Mouse (Mus musculus) ZHBTc4 (cell line): Measurements from ENCODE around the gene Ptprr.

Experiments used
- DNase-seq: peaks from one replicate; pipeline ENCODE4 v3.0.0-alpha.2; 2011; ENCODE audit warnings: low read depth, low spot score

Gene Ptprr

GRCm38 (mm10) chr10:116194409-116194808 lies 176.4 kb downstream of the Ptprr start:
- no peak for DNase-seq

- DNase-seq = peak; percentile 36
Measured at GRCm38 (mm10) chr10:116196596-116197415, 178.8 kb downstream of the Ptprr start.

GRCm38 (mm10) chr10:116197416-116197939 lies 179.5 kb downstream of the Ptprr start:
- DNase-seq = peak; percentile 60

DNA sequence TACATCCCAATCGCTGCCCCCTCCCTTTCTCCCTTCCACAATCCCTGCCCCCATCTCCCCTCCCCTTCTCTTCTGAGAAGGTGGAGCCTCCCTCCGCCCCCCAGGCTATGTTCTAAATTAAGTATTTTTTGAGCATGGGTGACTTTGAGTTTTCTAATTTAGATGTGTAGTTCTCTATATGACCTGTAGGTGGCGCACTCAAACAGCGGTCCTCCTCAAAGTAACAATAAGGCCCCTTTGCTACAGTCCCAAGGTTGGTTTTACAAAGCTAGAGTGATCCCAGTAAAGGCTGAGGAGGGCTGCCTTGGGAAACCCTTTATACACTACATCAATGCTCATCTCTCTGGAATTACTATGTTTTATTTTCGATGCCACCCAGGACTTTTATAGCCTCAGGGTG lies 181.0 kb downstream of the Ptprr start:
- peak; percentile 62 for DNase-seq

DNA sequence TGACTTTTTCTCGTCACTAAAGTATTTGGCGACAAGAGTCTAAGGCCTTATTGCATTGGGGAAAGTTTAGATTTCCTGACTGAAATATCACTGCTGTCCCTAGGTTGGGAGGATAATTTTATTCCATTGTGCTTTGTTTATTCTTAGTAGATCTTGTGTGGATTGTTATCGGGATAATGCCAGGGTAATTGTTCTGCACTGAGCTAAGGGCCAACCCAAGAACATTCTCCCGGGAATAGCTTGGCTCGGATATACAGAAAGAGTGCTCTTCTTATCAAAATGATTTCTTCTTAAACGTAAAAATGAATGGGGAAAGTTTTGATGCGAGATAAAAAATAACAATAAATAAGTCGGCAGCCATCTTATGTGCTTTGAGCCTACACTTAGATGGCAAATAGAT lies 183.5 kb downstream of the Ptprr start:
- no peak for DNase-seq

DNA sequence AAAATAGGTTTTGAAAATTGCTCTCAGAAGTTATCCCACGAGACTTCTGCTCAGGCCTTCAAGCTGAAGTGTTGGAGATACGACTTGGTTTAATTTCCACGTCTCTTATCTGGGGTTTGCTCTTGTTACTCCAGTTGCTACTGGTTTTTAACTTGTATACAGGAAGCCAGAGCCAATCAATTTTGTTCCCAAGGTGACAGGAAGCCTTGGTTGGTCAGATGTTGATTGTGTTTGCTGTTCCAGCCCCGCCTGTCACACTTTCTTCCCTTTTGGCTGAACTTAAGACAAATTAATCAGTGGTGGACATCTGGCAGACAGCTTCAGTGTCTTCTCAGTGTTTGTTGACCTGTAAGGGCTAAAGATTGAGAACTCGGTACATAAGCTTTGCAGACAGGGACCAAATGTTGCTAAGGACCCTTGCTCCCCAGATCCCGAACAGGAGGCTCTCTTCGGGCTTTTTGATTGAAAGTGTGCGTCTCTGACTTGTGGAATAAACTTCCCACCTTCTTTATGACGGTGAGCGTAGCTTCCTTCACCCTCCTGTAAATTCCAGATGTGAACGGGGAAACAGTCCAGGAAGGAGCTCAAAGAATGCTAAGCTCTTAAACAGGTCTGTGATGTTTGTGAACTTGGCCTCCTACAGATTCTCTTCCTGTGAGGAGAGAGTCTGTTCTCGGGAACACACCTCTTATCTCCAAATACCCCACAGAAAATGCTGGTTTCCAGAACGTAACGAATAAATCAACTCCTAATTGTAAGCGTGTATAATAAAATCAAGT lies 187.8 kb downstream of the Ptprr start:
- no peak for DNase-seq

DNA sequence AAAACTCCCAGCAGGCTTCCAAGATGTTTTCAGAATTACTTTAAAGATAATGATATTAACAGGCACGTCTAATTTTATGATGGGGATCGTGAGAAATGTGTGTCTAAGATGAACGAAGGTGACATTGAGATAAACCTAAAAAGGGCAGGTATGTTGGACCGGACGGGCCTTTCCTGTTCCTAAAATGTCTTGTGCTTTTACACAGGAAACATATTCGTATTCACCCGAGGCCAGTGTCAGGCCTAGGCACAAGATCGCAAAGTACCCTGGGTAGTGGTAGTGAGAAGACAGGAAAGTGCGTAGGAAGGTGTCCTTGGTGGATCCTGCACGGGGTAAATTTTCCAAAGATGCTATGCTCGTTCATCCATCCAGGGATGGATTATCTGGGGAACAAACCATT lies 188.4 kb downstream of the Ptprr start:
- DNase-seq = no peak

- DNase-seq = peak; percentile 59
Measured at GRCm38 (mm10) chr10:116207987-116208726, 190.1 kb downstream of the Ptprr start.

GRCm38 (mm10) chr10:116208727-116209115 lies 190.7 kb downstream of the Ptprr start:
- DNase-seq = no peak

DNA sequence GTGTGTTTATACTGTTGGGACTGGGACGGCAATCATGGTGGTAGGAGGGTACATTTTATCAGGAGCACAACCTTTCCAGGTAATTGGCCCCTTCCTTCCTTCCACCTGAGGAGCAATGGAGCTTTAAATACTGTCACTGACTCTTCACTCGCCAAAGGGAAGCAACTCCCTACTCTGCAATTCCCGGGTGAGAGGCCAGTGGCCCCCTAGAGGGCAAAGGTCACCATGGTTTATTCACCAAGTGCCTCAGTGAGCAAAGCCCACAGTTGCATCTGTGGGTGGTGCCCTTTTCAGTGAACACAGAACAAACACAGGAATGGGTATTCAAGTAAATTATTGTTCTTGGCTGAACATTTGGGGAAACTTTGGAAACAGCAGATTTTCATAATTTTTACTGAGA lies 194.1 kb downstream of the Ptprr start:
- peak; percentile 12 for DNase-seq

- no peak for DNase-seq
Measured at GRCm38 (mm10) chr10:116220336-116221118, 202.5 kb downstream of the Ptprr start.

GRCm38 (mm10) chr10:116235299-116235698 lies 217.3 kb downstream of the Ptprr start:
- DNase-seq = peak; percentile 34

- DNase-seq = no peak
Measured at GRCm38 (mm10) chr10:116242200-116242599, 224.2 kb downstream of the Ptprr start.

GRCm38 (mm10) chr10:116243373-116243772 lies 225.4 kb downstream of the Ptprr start:
- DNase-seq = no peak

DNA sequence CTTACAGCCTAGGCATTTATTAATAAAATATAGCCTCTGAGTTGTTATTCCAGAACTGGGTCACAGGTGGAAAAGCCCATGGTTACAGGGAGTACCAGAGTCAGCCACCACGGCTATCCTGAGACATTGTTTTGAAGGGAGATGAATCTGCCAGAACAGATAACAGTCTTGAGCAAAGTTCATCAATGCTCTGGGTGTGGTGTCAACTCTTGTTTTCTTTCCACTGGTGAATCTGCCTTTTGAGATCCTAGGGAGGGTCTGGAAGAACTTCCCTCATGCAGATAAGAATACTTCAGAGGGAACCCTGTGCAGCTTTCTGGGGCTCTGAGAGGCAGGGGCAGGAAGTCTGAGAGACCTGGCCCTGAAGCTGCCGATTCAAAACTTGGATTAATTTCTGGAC lies 227.6 kb downstream of the Ptprr start:
- DNase-seq = no peak

DNA sequence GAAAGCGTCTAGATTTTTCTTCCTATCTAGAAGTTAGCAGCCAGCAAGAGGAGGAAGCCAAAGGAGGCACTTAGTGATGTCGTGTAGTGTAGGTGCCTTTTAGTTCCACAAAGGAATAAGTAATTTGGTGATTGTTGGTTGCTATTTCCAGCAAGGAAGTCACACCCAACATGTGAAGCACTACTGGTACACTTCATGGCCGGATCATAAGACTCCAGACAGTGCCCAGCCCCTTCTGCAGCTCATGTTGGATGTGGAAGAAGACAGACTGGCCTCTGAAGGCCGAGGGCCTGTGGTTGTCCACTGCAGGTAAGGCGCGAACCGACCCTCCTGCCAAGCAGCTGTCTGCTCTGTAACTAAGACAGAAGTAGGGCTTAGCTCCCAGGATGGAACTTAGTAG lies 234.7 kb downstream of the Ptprr start:
- no peak for DNase-seq

GRCm38 (mm10) chr10:116253972-116254371 lies 236.0 kb downstream of the Ptprr start:
- no peak for DNase-seq

DNA sequence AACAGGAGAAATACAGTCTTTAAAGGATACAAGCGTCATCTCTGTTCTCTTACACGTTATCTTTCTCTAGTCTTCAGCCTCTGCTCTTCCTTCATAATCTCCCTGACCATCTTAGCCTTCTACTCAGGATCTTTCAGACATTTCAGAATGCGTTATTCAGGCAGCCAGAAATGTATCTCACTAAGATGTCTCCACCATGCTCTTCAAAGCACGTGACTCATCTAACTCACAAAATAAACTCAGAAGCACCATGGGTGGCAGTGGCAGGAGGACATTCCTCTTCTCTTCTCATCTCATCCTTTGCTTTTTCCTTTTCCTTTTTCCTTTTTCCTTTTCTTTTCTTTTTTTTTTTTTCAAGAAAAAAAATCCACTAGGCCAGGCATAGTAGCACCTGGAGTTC lies 241.3 kb downstream of the Ptprr start:
- no peak for DNase-seq

GRCm38 (mm10) chr10:116260658-116261433 lies 242.8 kb downstream of the Ptprr start:
- DNase-seq = peak; percentile 66

DNA sequence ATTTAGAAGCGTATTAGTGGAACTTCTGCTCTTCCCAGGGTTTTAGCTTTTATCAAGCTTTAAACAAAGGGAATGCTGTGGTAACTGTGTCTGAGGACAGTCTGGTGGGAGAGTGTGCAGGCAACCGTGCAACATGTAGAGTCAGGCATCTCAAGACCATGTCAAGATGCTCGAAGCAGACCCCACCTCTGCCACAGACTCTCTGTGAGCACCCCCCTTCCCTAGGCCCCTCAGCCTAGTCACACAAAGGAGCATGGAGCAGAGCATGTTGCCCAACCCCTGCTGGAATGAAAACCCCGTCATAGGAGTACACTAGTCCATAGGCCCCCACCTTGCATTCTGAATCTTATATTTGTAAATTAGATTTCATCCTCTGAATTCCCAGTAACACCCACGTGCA lies 243.5 kb downstream of the Ptprr start:
- no peak for DNase-seq
